Mouse (Mus musculus) lung, adult 2 months (tissue): ENCODE measurements around the gene Trp73.

Experiments
- CTCF ChIP-seq: fragments of 200-500 bp; IDR thresholded peaks from 2 replicates; pipeline ENCODE4 v1.5.1; 2011; ENCODE audit warnings: mild to moderate bottlenecking, low read length, control low read depth; ENCODE audit not compliant: insufficient read depth
- POLR2A ChIP-seq: fragments of 200-500 bp; IDR thresholded peaks from 2 replicates; pipeline ENCODE4 v1.6.1; 2011; ENCODE audit warnings: low read depth, mild to moderate bottlenecking, control low read depth, low read length, borderline replicate concordance; ENCODE audit errors: extremely low read depth

GRCm38 (mm10) chr4:154134803-154135202, 5.2 kb downstream of the Trp73 start:
- TF ChIP-seq CTCF (no peak), POLR2A (no peak)
